Mouse (Mus musculus): Measurements from ENCODE around the gene Psmb3. TPM values are rescaled to one million over a fixed set of nuclear protein-coding genes. Genes with fewer than 3 reads are reported as not detected.

Psmb3 gene
- total and polyA plus RNA-seq, 3 experiments: 135 to 273 (median 139) TPM

GRCm38 (mm10) chr11:97740190-97740589, 37.0 kb downstream of the Psmb3 start:
- no peak for TF ChIP-seq CTCF (IDR thresholded peaks at IDR 0.05)
- no peak for TF ChIP-seq EP300 (IDR thresholded peaks at IDR 0.05; ENCODE audit: insufficient read depth, low read depth, low read length)
- TF ChIP-seq POLR2A (IDR thresholded peaks at IDR 0.05; ENCODE audit: insufficient read depth, low read depth, low read length): no peak
- WGBS: 24% methylated on average over 7 of the region's 7 CpGs

GRCm38 (mm10) chr11:97742157-97742556, 39.0 kb downstream of the Psmb3 start:
- no peaks in the 10 kb centered on the region for H3K36me3 ChIP-seq (ENCODE audit: control insufficient read depth, insufficient read depth, low read length)
- no peak overlapping the region for H3K4me3 ChIP-seq
- no peaks in the 10 kb centered on the region for H3K27me3 ChIP-seq (ENCODE audit: control insufficient read depth, insufficient read depth, low read length)
- no peak overlapping the region for H3K27ac ChIP-seq
- peaks cover 6% of the 10 kb centered on the region for H3K4me1 ChIP-seq (ENCODE audit: control insufficient read depth, insufficient read depth, low read length)
- H3K9ac ChIP-seq (ENCODE audit: low read depth, low read length): no peak overlapping the region
- intact Hi-C loops (cut with DNase I): no loop called here
- DNase-seq: no peak
- WGBS: 90% methylated on average over 5 of the region's 5 CpGs
- H3K79me2 ChIP-seq (replicated peaks; ENCODE audit: control insufficient read depth, insufficient read depth, low read length): peaks cover 3% of the 10 kb centered on the region; the same call in 1 of the 2 replicates
- TF ChIP-seq POLR2A (IDR thresholded peaks at IDR 0.05; ENCODE audit: insufficient read depth, low read depth, low read length) (no peak), CTCF (IDR thresholded peaks at IDR 0.05) (no peak), EP300 (IDR thresholded peaks at IDR 0.05; ENCODE audit: insufficient read depth, low read depth, low read length) (no peak)

More at GRCm38 (mm10) chr11:97740190-97740589, 37.0 kb downstream of the Psmb3 start:
- intact Hi-C loops (cut with DNase I): no loop called here
- H3K4me1 ChIP-seq (ENCODE audit: control insufficient read depth, insufficient read depth, low read length): peaks cover 6% of the 10 kb centered on the region
- no peak overlapping the region; the same call in 1 of the 2 replicates for H3K27ac ChIP-seq
- peaks cover 3% of the 10 kb centered on the region; the same call in 1 of the 2 replicates for H3K79me2 ChIP-seq (replicated peaks; ENCODE audit: control insufficient read depth, insufficient read depth, low read length)
- H3K27me3 ChIP-seq (ENCODE audit: control insufficient read depth, insufficient read depth, low read length): no peaks in the 10 kb centered on the region
- no peak overlapping the region for H3K4me3 ChIP-seq
- H3K9ac ChIP-seq (ENCODE audit: low read depth, low read length): 0 out of 2 replicates have a peak overlapping the region, but pooled peaks have one; percentile 22
- no peaks in the 10 kb centered on the region for H3K36me3 ChIP-seq (ENCODE audit: control insufficient read depth, insufficient read depth, low read length)
- DNase-seq: peak in 1 of 2 experiments; percentile 53

- H3K27ac ChIP-seq: no peak overlapping the region
- no peak for DNase-seq
- peaks cover 3% of the 10 kb centered on the region; the same call in 1 of the 2 replicates for H3K79me2 ChIP-seq (replicated peaks; ENCODE audit: control insufficient read depth, insufficient read depth, low read length)
- no peaks in the 10 kb centered on the region for H3K27me3 ChIP-seq (ENCODE audit: control insufficient read depth, insufficient read depth, low read length)
- no peak overlapping the region for H3K4me3 ChIP-seq
- H3K36me3 ChIP-seq (ENCODE audit: control insufficient read depth, insufficient read depth, low read length): no peaks in the 10 kb centered on the region
- peaks cover 6% of the 10 kb centered on the region for H3K4me1 ChIP-seq (ENCODE audit: control insufficient read depth, insufficient read depth, low read length)
- WGBS: 83% methylated on average over 9 of the region's 9 CpGs
- TF ChIP-seq POLR2A (IDR thresholded peaks at IDR 0.05; ENCODE audit: insufficient read depth, low read depth, low read length) (no peak), EP300 (IDR thresholded peaks at IDR 0.05; ENCODE audit: insufficient read depth, low read depth, low read length) (no peak), CTCF (IDR thresholded peaks at IDR 0.05) (no peak)
- intact Hi-C loops (cut with DNase I): no loop called here
- no peak overlapping the region for H3K9ac ChIP-seq (ENCODE audit: low read depth, low read length)
Observed at GRCm38 (mm10) chr11:97742591-97742990, 39.4 kb downstream of the Psmb3 start.

- intact Hi-C loops (cut with DNase I): no loop called here
- peak overlapping the region; percentile 31 for H3K9ac ChIP-seq (ENCODE audit: low read depth, low read length)
- no peaks in the 10 kb centered on the region for H3K36me3 ChIP-seq (ENCODE audit: control insufficient read depth, insufficient read depth, low read length)
- H3K27ac ChIP-seq: peak overlapping the region; percentile 91
- H3K79me2 ChIP-seq (replicated peaks; ENCODE audit: control insufficient read depth, insufficient read depth, low read length): peaks cover 3% of the 10 kb centered on the region; the same call in 1 of the 2 replicates
- TF ChIP-seq CTCF (IDR thresholded peaks at IDR 0.05) (no peak), POLR2A (IDR thresholded peaks at IDR 0.05; ENCODE audit: insufficient read depth, low read depth, low read length) (no peak), EP300 (IDR thresholded peaks at IDR 0.05; ENCODE audit: insufficient read depth, low read depth, low read length) (no peak)
- H3K4me3 ChIP-seq: peak overlapping the region; percentile 97
- DNase-seq: no peak
- peaks cover 6% of the 10 kb centered on the region for H3K4me1 ChIP-seq (ENCODE audit: control insufficient read depth, insufficient read depth, low read length)
- WGBS: 14% methylated on average over 9 of the region's 9 CpGs
- H3K27me3 ChIP-seq (ENCODE audit: control insufficient read depth, insufficient read depth, low read length): no peaks in the 10 kb centered on the region
Observed at GRCm38 (mm10) chr11:97743423-97743822, 40.2 kb downstream of the Psmb3 start.

- TF ChIP-seq CTCF (IDR thresholded peaks at IDR 0.05): no peak
- no peak for TF ChIP-seq EP300 (IDR thresholded peaks at IDR 0.05; ENCODE audit: insufficient read depth, low read depth, low read length)
- no peak for TF ChIP-seq POLR2A (IDR thresholded peaks at IDR 0.05; ENCODE audit: insufficient read depth, low read depth, low read length)
- Histone ChIP-seq H3K36me3 (ENCODE audit: control insufficient read depth, insufficient read depth, low read length) (no peaks in the 10 kb centered on the region), H3K9ac (ENCODE audit: low read depth, low read length) (peak within 1 kb of the TSS; percentile 90), H3K4me3 (peak within 1 kb of the TSS; percentile 97), H3K27ac (peak within 1 kb of the TSS; percentile 95), H3K27me3 (ENCODE audit: control insufficient read depth, insufficient read depth, low read length) (no peaks in the 10 kb centered on the region), H3K79me2 (replicated peaks; ENCODE audit: control insufficient read depth, insufficient read depth, low read length) (peaks cover 3% of the 10 kb centered on the region; the same call in 1 of the 2 replicates), H3K4me1 (ENCODE audit: control insufficient read depth, insufficient read depth, low read length) (peaks cover 6% of the 10 kb centered on the region)
- under 1% methylated on average over 62 of the region's 63 CpGs for WGBS
- intact Hi-C loops (cut with DNase I): loop anchor here (2.0 kb wide), 1 partner anchor 41 kb away; the partner anchor contains the start of gene Psmb3
- no peak for DNase-seq
Observed at GRCm38 (mm10) chr11:97744063-97744717, 41.0 kb downstream of the Psmb3 start, which contains the start of gene Pip4k2b. Pip4k2b (minus strand) TSS chr11:97744704.
